Mouse (Mus musculus) right cerebral cortex, postnatal 14 days (tissue): ENCODE data around the gene Cdh15.

Source experiments
- DNase-seq: peaks from one replicate; pipeline ENCODE4 v3.0.0; 2022

Cdh15 gene

DNA sequence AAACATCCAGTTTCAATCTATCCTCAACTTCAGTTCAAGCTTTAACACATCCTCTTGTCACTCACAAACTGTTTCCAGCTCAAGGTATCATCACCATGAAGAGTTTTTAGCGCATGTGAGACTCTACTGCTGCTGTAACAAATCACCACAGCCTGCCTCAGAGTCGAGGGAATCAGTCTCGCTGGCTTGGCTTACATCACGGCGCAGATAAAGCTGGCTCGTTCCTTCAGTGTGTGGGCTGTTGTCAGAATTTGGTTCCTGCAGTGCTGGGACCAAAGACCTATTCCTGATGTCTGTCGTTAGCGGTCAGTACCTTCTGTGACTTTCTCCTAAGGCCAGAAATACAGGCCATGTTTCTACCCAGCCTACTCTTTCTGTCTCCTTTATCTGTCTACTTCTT lies 49.4 kb downstream of the Cdh15 start:
- DNase-seq = no peak

DNA sequence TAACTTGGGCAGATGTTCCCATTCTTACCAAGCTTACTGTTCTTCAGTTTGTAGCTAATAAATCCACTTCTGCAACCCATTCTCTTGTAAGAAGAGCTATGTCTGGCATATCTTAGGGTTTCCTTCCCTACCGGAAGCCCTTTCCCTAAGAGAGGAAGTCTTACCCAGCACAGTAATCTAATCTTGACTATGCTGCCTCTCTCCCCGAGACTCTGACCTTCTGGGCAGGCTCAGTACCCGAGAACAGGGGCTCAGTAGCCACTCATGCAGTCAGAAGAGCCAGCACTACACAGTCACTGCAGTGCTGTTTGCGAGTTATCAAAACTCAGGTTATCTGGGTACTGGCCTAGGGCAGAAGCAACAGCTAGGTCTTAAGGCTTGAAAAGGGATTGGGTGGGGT lies 50.3 kb downstream of the Cdh15 start:
- DNase-seq = no peak

GRCm38 (mm10) chr8:122898473-122898872 lies 50.7 kb downstream of the Cdh15 start:
- no peak for DNase-seq

DNA sequence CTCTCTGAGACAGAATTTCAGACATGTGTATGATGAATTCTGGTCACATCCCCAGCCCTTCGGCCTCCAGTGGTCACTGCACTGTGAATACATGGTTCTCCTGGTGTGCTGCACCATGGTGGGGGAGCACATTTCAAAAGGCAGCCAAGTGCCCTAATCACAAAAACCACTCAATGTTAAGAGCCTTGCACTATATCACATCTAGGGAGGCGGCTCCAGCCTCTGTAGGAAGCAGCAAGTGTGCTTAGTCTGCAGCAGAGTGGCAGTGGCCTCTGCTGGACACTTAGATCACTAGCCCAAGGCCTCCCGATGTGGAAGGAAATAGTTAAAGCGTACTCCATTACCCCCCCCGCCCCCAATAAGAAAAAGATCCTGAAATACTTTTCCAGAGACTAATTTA lies 51.3 kb downstream of the Cdh15 start:
- no peak for DNase-seq

GRCm38 (mm10) chr8:122901476-122901875 lies 53.7 kb downstream of the Cdh15 start:
- no peak for DNase-seq

GRCm38 (mm10) chr8:122901892-122902515 lies 54.2 kb downstream of the Cdh15 start:
- DNase-seq = no peak

DNA sequence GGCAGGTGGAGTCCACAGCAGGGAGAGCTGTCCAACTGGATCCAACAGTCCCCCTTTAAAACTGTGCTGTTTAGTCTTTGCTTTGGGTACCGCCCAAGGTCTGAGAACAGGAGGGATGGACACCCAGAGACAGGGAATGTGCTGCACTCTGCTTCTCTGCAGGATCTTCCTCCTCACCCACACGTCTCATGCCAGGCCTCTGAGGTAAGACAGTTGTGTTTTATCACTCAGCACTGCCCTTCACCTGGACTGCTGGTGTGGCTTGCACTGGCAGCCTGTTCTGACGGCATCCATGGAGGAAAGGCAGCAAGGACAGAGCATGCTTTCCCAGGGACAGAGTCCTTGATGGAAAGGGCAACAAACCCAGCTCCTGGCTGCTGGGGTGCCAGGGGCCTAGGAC lies 54.8 kb downstream of the Cdh15 start:
- DNase-seq = no peak

- DNase-seq = no peak
Observed at GRCm38 (mm10) chr8:122903002-122903401, 55.2 kb downstream of the Cdh15 start.

- DNase-seq = no peak
Observed at GRCm38 (mm10) chr8:122904496-122904895, 56.7 kb downstream of the Cdh15 start.

GRCm38 (mm10) chr8:122905346-122905745 lies 57.6 kb downstream of the Cdh15 start:
- no peak for DNase-seq

DNA sequence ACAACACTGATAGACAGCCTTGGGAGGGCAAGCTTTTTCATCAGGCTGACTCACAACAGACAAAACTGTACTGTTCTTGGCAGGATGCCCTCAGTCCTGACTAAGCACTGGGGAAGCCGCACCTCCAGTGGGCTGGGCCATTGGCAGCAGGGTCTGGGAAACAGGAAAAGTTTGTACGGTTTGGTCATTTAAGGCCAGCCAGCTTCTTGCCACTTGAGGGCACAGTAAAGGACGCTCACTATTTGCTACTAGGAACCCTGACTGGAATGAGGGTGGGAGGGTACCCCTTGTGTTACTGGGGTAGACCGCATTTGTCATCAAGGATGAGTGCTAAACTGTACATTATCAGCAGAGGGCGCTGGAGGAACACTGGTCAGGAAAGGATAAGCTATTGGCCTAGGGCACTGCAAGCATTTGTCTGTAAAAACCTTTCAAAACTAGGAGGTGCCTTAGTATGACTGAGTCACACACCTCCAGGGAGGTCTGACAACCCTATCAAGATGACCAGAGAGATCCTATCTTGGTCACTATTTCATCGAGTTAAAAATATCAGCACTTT lies 58.8 kb downstream of the Cdh15 start:
- peak; percentile 77 for DNase-seq

- no peak for DNase-seq
Observed at GRCm38 (mm10) chr8:122912150-122912549, 64.4 kb downstream of the Cdh15 start.

DNA sequence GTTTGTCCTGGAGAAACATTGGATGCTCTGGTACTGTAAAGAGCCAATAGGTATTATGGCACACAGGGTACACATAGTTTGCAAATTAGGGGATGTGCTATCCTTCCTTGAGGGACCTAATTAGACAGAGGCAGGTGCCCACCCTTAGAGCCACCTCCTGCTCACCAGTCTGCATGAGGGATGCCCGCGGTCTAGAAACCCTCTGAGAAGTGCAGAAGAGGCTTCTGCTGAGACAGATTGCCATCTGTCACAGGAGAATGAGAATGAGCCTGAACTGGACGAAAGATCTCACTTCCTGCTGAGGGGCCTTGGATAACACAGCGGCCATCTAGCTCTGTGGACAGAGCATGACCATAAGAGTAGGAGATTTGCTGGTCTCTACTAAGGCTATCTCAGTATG lies 65.1 kb downstream of the Cdh15 start:
- DNase-seq = no peak

DNA sequence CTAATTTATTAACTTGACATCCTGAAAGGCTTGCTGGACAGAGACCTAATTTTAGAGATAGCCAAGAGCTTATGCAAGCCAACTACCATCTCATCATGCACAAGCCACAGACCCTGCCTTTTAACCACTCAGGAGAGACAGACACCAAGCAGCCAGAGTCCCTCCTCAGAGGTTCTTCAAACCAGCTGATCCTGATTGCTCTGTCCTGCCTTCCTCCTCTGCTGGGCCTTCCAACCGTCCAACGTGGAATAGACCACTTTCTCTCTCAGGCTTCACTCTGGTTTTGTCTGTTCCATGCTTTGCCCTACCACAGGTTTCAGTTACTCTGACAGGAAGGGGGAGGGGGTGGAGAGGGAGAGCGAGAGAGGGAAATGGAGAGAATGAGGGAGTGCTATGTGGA lies 69.0 kb downstream of the Cdh15 start:
- no peak for DNase-seq
